Mouse (Mus musculus) heart, postnatal 36 days (tissue): Measurements from ENCODE around the gene Gucy1b1. TPM values are rescaled to one million over a fixed set of nuclear protein-coding genes. Genes with fewer than 3 reads are reported as not detected.

ENCODE experiments used
- DNase-seq, 2 experiments: peaks; one replicate each; pipeline ENCODE4 v3.0.0; 2021 to 2022
- intact Hi-C: fragments of 180-260 bp; cut with DNase I; formaldehyde crosslinking; loops from one replicate; pipeline ENCODE4 v1.15.1; 2025
- total RNA-seq, 2 experiments: library from RNA; stranded (reverse); gene quantifications; 2 replicates each; pipeline ENCODE4 v1.2.3; 2021

Gene Gucy1b1
- 10 to 100 TPM; 13.6 to 14.5 TPM for total RNA-seq

- peak; percentile 64 to 66 for DNase-seq
- intact Hi-C loops, result loop anchor here (5.0 kb wide), 2 partner anchors 38 to 68 kb away; no protein-coding TSS in a partner anchor
Measured at GRCm38 (mm10) chr3:82074201-82074851, at the start of gene Gucy1b1. Gene Gucy1b1, minus strand, starts transcription at chr3:82074689.

DNA sequence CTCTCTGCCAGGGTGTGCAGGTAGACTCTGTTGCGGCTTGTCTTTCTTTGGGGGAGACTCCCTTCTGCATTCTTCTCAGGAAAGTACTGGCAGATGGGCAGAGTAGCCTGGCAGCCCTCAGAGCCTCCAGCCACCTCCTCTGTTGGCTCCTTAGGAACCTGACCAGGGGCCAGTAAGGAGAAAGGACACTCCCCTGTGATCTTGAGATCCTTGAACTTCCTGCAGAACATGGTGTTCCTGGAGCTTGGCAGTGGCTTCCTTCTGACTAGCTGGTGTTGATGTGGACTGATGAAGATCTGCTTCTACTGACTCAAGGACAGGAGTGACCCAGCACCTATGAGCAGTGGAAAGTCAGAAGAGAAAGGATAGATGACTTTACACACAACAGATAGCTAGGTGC, 44.4 kb upstream of the Gucy1b1 start:
- DNase-seq, result peak in 1 of 2 experiments; percentile 11
- intact Hi-C loops, result no loop called here

DNA sequence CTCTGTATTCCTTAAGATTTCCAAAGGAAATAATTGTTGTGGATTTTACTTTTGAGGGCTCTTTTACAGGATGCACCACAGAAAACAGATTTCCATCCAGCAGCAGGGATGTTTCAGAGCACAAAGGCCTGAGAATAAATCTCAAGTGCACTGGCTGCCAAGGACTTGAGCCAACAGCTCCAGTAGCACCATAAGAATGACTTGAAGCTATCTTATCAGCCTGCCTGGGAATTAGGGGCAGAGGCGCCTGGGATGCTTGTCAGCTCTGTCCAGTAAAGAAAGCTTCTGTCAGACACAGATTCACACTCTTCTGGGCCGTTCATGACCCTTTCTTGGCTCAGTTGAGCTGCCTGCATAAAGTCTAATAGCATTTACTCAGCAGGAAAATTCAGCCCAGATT, 38.0 kb upstream of the Gucy1b1 start:
- intact Hi-C loops, result loop anchor here (5.0 kb wide), 1 partner anchor 40 kb away; the partner anchor contains the start of gene Gucy1b1
- DNase-seq, result peak; percentile 43 to 49

DNA sequence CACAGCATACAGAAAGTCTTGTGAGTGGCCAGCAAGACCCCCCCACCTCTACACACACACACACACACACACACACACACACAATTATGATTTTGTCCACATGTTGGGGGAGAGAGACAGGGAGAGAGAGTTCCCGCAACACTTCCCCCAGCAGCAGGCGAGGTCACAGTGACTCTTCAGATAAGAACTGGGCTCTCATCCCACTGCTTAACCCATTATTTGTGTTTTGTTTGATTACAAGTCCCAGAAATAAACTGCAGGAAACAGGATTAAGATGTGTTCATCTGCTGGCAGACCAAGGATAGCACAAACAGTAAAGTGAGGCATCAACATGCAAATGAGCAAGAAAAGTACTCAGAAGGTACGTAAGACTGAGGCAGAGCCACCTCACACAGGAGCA, 37.5 kb upstream of the Gucy1b1 start:
- DNase-seq, result peak; percentile 9 to 26
- intact Hi-C loops, result loop anchor here (5.0 kb wide), 1 partner anchor 40 kb away; the partner anchor contains the start of gene Gucy1b1

DNA sequence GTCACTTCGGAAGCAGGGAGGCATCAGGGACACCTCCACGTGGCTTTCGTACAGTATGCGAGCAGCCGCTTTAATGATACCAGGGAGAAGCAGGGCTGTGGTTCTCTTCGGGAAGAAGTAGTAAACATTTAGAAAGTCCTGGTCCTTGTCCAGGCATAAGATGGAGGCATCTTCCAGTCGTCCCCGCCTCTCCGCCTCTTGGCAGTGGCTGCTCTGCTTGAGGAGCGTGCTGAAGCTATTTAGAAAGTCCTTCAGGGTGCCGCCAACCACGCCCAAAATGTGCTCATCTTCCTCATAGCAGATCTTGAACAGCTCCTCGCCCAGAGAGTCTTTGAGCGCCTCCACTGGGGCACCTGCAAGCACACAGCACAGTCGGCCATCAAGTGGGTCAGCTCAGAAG, 34.5 kb upstream of the Gucy1b1 start:
- intact Hi-C loops, result loop anchor here (5.0 kb wide), 1 partner anchor 33 kb away; no protein-coding TSS in a partner anchor

GRCm38 (mm10) chr3:82104229-82104628, 29.7 kb upstream of the Gucy1b1 start:
- intact Hi-C loops, result no loop called here
- no peak for DNase-seq

More for the DNA sequence above, 34.5 kb upstream of the Gucy1b1 start:
- DNase-seq, result no peak

DNA sequence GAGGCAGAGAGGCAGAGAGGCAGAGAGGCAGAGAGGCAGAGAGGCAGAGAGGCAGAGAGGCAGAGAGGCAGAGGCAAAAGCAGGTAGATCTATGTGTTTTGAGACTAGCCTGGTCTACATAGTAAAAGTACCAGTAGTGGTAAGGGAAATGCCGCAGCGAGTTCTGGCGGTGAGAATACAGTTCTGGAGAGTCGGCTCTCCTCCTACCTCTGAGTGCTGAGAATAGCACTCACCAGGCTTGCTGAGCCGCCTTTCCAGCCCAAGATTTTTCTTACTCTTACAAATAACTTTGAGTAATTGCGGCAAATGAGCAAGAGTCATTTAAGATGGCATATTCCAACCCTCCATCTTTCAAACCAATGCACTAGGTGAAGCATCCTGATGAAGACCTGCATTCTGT, 24.6 kb upstream of the Gucy1b1 start:
- intact Hi-C loops, result no loop called here
- no peak for DNase-seq

GRCm38 (mm10) chr3:82096801-82097200, 22.3 kb upstream of the Gucy1b1 start:
- intact Hi-C loops, result no loop called here
- DNase-seq, result no peak

DNA sequence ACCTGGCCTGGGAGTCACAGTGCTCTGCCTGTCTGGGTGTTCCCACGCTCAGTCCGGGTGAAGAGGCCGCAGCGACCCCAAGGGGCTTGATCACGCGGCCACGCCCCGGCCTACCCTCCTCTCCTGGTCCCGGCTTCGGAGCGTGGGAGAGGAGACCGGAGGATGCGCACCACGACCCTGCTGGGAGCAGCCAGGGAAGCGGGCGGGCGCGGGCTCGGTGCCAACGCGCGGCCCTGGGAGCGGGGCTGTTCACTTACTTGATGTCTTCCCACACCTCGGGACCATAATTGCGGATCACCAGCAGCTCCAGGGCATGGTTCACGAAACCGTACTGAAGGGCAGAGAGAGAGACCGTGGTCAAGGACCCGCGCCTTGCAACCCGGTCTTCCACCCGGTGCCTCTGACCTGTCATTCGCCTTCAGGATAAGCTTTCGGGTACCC, 728 bp downstream of the Gucy1b1 start:
- intact Hi-C loops, result loop anchor here (5.0 kb wide), 2 partner anchors 39 to 69 kb away; no protein-coding TSS in a partner anchor
- DNase-seq, result peak; percentile 59 to 66

- no peak for DNase-seq
- intact Hi-C loops, result no loop called here
Measured at GRCm38 (mm10) chr3:82067830-82068229, 6.7 kb downstream of the Gucy1b1 start.

DNA sequence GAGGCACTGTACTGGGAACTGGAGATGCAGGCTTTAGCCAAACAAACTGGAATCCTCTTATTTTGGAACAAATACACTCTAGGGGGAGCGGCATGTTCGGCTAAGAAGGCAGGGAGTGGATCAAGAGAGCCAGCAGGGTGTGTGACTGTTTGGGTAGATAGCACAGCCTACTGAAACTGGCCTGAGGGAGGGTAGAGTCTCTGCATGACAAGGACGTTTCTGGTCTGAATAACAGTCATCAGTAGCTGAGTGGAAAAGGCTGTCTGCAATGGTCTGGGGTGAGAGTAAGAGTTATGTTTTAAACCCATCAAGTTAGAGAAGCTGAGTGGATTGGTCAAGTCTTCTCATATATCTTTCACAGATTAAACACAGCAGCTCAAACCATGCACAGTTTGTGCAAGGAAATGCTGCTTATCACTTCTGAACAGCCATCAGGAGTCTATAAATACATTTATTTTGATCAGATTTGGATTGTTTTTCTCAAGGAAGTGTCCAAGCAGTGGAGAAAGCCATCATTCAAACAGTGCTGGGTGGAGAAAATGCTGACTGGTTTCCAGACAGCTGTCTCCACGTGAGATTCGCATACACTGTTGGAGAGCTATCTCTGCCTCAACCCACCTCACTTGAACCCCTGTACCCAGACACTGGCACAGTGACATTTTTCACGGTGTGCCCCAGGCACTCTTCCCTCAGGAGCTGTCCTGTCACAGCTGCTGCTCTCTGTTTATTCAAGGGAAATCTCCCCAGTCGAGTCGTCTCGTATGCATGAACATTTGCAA, 12.9 kb downstream of the Gucy1b1 start:
- DNase-seq, result no peak
- intact Hi-C loops, result no loop called here

GRCm38 (mm10) chr3:82057201-82057600, 17.3 kb downstream of the Gucy1b1 start:
- intact Hi-C loops, result no loop called here
- no peak for DNase-seq

DNA sequence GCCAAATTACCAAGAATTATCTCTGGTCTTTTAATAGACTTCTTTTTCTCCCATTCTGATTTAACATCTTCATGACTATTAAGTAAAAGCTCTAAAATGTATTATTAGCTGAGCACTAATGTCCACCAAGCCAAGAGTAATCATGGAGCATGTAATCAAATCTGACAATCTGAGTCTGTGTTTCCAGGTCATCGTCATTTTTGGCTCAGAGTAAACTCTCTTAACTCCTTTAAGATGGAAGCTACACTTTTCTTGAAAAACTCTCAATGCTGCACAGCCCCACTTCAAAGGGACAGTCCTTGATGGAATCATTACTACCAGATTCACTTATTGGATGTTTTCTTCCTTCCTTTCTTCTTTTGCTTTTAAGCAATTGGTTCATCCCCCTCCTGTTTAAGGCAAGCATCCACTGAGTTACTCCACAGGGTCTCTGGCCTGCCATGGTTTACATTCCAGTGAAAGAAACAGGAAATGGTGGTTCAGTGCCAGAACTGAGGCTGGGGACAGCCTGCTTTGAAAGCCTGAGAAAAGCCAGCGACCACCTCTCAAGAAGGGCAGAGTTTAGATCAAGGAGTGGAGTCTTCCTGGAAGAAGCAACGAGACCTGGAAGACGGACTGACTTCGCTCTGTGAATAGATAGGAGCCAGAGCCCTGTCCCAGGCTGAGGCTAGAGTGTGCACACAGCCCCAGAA, 20.1 kb downstream of the Gucy1b1 start:
- intact Hi-C loops, result no loop called here
- no peak for DNase-seq

- intact Hi-C loops, result no loop called here
Measured at GRCm38 (mm10) chr3:82052029-82052428, 22.5 kb downstream of the Gucy1b1 start.

DNA sequence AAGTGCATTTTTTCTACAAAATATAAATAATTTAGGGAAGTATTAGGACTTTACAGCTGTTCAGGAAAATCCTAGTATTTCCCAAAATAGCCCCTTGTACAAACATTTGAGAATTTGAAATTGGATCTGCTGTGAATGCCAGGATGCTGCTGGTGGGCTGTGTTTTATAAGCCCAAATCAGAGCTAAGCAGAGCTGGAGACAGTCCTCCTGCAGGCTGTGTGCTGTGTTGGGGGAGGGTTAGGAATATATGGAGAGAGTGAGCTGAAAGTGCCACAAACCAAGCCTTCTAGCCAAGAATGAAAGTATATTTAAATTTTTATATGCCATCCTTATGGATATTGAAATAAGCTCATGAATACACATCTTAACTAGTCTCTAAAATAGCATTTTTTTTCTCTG, 23.0 kb downstream of the Gucy1b1 start:
- intact Hi-C loops, result no loop called here
- DNase-seq, result no peak

More at GRCm38 (mm10) chr3:82052029-82052428, 22.5 kb downstream of the Gucy1b1 start:
- DNase-seq, result no peak

- intact Hi-C loops, result loop anchor here (5.0 kb wide), 1 partner anchor 159 kb away; no protein-coding TSS in a partner anchor
- no peak for DNase-seq
Measured at GRCm38 (mm10) chr3:82048681-82049080, 25.8 kb downstream of the Gucy1b1 start.

- no peak for DNase-seq
- intact Hi-C loops, result loop anchor here (5.0 kb wide), 1 partner anchor 159 kb away; no protein-coding TSS in a partner anchor
Measured at GRCm38 (mm10) chr3:82048078-82048477, 26.4 kb downstream of the Gucy1b1 start.

DNA sequence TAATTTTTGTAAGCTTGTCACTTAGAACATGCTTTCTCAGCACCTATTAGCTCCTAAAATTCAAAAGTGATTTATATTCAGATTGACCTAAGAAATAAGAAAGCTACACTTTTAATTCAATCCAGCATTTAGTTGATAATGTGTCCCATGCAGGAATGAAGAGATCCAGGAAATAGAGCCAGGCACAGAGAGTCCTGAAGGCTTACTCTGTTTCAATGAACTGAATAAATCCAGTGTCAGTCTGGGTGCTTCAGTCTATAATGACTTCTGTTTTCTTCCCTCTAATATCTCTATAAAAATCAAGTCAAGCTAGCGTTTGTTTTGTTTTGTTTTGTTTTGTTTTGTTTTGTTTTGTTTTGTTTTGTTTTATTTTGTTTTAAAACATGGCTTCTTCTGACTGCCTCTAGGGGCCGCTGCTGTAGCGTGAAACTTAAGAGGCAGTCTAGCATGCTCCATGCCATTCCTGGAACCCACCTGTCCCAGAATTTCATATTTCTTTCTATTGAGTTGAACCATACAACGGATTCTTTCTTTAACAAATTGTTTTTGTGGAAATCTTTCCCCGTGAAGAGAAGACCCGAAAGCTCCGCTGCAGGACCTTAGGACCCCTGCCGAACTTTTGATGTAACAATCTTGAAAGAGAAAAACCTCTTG, 27.3 kb downstream of the Gucy1b1 start:
- intact Hi-C loops, result loop anchor here (1.0 to 5.0 kb wide), 2 partner anchors 160 to 286 kb away; no protein-coding TSS in a partner anchor
- peak; percentile 42 to 52 for DNase-seq

GRCm38 (mm10) chr3:82046087-82046486, 28.4 kb downstream of the Gucy1b1 start:
- DNase-seq, result no peak
- intact Hi-C loops, result loop anchor here (5.0 kb wide), 1 partner anchor 161 kb away; no protein-coding TSS in a partner anchor

GRCm38 (mm10) chr3:82044902-82045301, 29.6 kb downstream of the Gucy1b1 start:
- intact Hi-C loops, result loop anchor here (5.0 kb wide), 1 partner anchor 162 kb away; no protein-coding TSS in a partner anchor

More at GRCm38 (mm10) chr3:82044902-82045301, 29.6 kb downstream of the Gucy1b1 start:
- no peak for DNase-seq
